Mouse (Mus musculus) C2C12 (cell line): ENCODE results near the gene Palm2.

Experiments
- CEBPB ChIP-seq: IDR thresholded peaks from one replicate; pipeline ENCODE4 v1.6.1; 2011; ENCODE audit warnings: low read depth, mild to moderate bottlenecking, control low read depth, moderate library complexity
- CTCF ChIP-seq: IDR thresholded peaks from one replicate; pipeline ENCODE4 v1.5.1; 2011; ENCODE audit not compliant: control insufficient read depth, insufficient read depth, insufficient read length
- FOSL1 ChIP-seq: IDR thresholded peaks from one replicate; pipeline ENCODE4 v1.8.0; 2011; ENCODE audit warnings: mild to moderate bottlenecking, low read length; ENCODE audit not compliant: poor library complexity, insufficient read depth, severe bottlenecking
- MAX ChIP-seq: IDR thresholded peaks from one replicate; pipeline ENCODE4 v1.6.1; 2011; ENCODE audit warnings: mild to moderate bottlenecking, control low read depth
- MYOD1 ChIP-seq: IDR thresholded peaks from one replicate; pipeline ENCODE4 v1.6.1; 2011; ENCODE audit warnings: low read depth; ENCODE audit not compliant: control insufficient read depth, insufficient read length
- MYOG ChIP-seq: IDR thresholded peaks from one replicate; pipeline ENCODE4 v1.6.1; 2011; ENCODE audit not compliant: control insufficient read depth, insufficient read length; ENCODE audit errors: extremely low read depth
- USF1 ChIP-seq: IDR thresholded peaks from one replicate; pipeline ENCODE4 v1.6.1; 2011; ENCODE audit warnings: low read depth, mild to moderate bottlenecking, control low read depth, moderate library complexity

GRCm38 (mm10) chr4:57574646-57575045 lies 140.6 kb downstream of the Palm2 start:
- TF ChIP-seq CTCF (no peak), USF1 (no peak), MAX (no peak), MYOD1 (no peak), CEBPB (peak; percentile 7), FOSL1 (no peak), MYOG (no peak)
